Mouse (Mus musculus) lung, postnatal 4 days (tissue): ENCODE measurements around the gene Nhlrc4.

Experiments used
- DNase-seq, 2 experiments: peaks; one replicate each; pipeline ENCODE4 v3.0.0; 2021

Gene Nhlrc4

GRCm38 (mm10) chr17:25919786-25920642 is 24.7 kb downstream of the Nhlrc4 start:
- peak; percentile 100 for DNase-seq

- DNase-seq = peak; percentile 60 to 69
These were observed 25.5 kb downstream of the Nhlrc4 start, which contains the start of gene Rab40c for GRCm38 (mm10) chr17:25919144-25919785. TSS of gene Rab40c (minus strand) at chr17:25919727.

GRCm38 (mm10) chr17:25918037-25918750 is 26.6 kb downstream of the Nhlrc4 start:
- no peak for DNase-seq

GRCm38 (mm10) chr17:25916931-25917647 is 27.7 kb downstream of the Nhlrc4 start:
- DNase-seq = no peak

- DNase-seq = no peak
These were observed 30.5 kb downstream of the Nhlrc4 start for GRCm38 (mm10) chr17:25914295-25914694.

GRCm38 (mm10) chr17:25913877-25914275 is 30.9 kb downstream of the Nhlrc4 start:
- peak in 1 of 2 experiments; percentile 10 for DNase-seq

- no peak for DNase-seq
These were observed 31.4 kb downstream of the Nhlrc4 start for GRCm38 (mm10) chr17:25913186-25913876.

GRCm38 (mm10) chr17:25911816-25912215 is 32.9 kb downstream of the Nhlrc4 start:
- DNase-seq = no peak

GRCm38 (mm10) chr17:25907640-25908039 is 37.1 kb downstream of the Nhlrc4 start:
- DNase-seq = no peak

- no peak for DNase-seq
These were observed 41.7 kb downstream of the Nhlrc4 start for GRCm38 (mm10) chr17:25903061-25903460.

- no peak for DNase-seq
These were observed 44.6 kb downstream of the Nhlrc4 start for GRCm38 (mm10) chr17:25900193-25900592.

- no peak for DNase-seq
These were observed 48.9 kb downstream of the Nhlrc4 start for GRCm38 (mm10) chr17:25895891-25896290.

- DNase-seq = no peak
These were observed 49.3 kb downstream of the Nhlrc4 start for GRCm38 (mm10) chr17:25895415-25895814.

GRCm38 (mm10) chr17:25893975-25894617 is 50.7 kb downstream of the Nhlrc4 start:
- peak; percentile 68 to 80 for DNase-seq
